Mouse (Mus musculus) left cerebral cortex, adult 8-10 months (tissue): Measurements from ENCODE around the gene Peg3. TPM values are rescaled to one million over a fixed set of nuclear protein-coding genes. Genes with fewer than 3 reads are reported as not detected.
A peak's percentile ranks its signal among the peaks of the same experiment; 100 is the strongest.

ENCODE experiments used
- DNase-seq, 2 experiments: peaks; one replicate each; pipeline ENCODE4 v3.0.0; 2022; ENCODE audit warnings: low spot score in 2 of 2
- total RNA-seq, 4 experiments: library from RNA; stranded (reverse); gene quantifications; 2 replicates each; pipeline ENCODE4 v1.2.4; 2022

Peg3 gene
- total RNA-seq, 4 experiments from 2014 or later: 200 to 223 (median 214) TPM

GRCm38 (mm10) chr7:6727351-6728121 is 2.7 kb downstream of the Peg3 start:
- peak; percentile 62 to 94 for DNase-seq

- no peak for DNase-seq
Observed at GRCm38 (mm10) chr7:6709396-6709795, 20.8 kb downstream of the Peg3 start.

GRCm38 (mm10) chr7:6708451-6709180 is 21.6 kb downstream of the Peg3 start:
- DNase-seq: no peak

GRCm38 (mm10) chr7:6707416-6708015 is 22.7 kb downstream of the Peg3 start:
- no peak for DNase-seq

GRCm38 (mm10) chr7:6699230-6699629 is 31.0 kb downstream of the Peg3 start:
- no peak for DNase-seq

GRCm38 (mm10) chr7:6696241-6697045 is 33.8 kb downstream of the Peg3 start, which contains the start of gene Zim1:
TSS of gene Zim1 (minus strand) at chr7:6696450.
- DNase-seq: peak; percentile 71 to 90

GRCm38 (mm10) chr7:6685511-6685910 is 44.7 kb downstream of the Peg3 start:
- DNase-seq: no peak

- DNase-seq: no peak
Observed at GRCm38 (mm10) chr7:6666726-6667125, 63.5 kb downstream of the Peg3 start.

- DNase-seq: no peak
Observed at GRCm38 (mm10) chr7:6663430-6663829, 66.8 kb downstream of the Peg3 start.

- no peak for DNase-seq
Observed at GRCm38 (mm10) chr7:6659605-6660004, 70.6 kb downstream of the Peg3 start.

GRCm38 (mm10) chr7:6658606-6659005 is 71.6 kb downstream of the Peg3 start:
- no peak for DNase-seq

Other genes starting within 250 kb of the Peg3 start
- gene Olfr5, start 243.5 kb downstream of the Peg3 start, total RNA-seq: not detected
- not detected for gene Olfr1347, start 230.7 kb downstream of the Peg3 start, total RNA-seq
- gene Olfr1348, start 221.7 kb downstream of the Peg3 start, total RNA-seq: not detected
- not detected for gene Olfr1349, start 207.5 kb downstream of the Peg3 start, total RNA-seq
- not detected for gene Olfr1350, start 165.6 kb downstream of the Peg3 start, total RNA-seq
- 1 to 10 TPM; 2.1 to 7.0 (median 5.5) TPM for gene Zim1, start 34.0 kb downstream of the Peg3 start, total RNA-seq
- gene Usp29, start 147 bp upstream of the Peg3 start, total RNA-seq: 10 to 100 TPM; 45.1 to 54.2 (median 45.9) TPM